Mouse (Mus musculus) left cerebral cortex, postnatal 14 days (tissue): ENCODE measurements around the gene Ctf1. TPM values are rescaled to one million over a fixed set of nuclear protein-coding genes. Genes with fewer than 3 reads are reported as not detected.
A peak's percentile ranks its signal among the peaks of the same experiment; 100 is the strongest.
"Not testable (repeated sequence)": the region's sequence is repeated elsewhere in the genome, so short reads cannot be mapped to it uniquely, and the experiment has no call there.

Experiments used
- DNase-seq, 2 experiments: peaks; one replicate each; pipeline ENCODE4 v3.0.0; 2021 to 2022; ENCODE audit warnings: low spot score in 2 of 2, mixed read lengths in 1 of 2
- intact Hi-C: fragments of 180-260 bp; cut with DNase I; formaldehyde crosslinking; loops from one replicate; pipeline ENCODE4 v1.15.1; 2025
- total RNA-seq, 2 experiments: library from RNA; stranded (reverse); gene quantifications; 2 replicates each; pipeline ENCODE4 v1.2.3; 2021

Gene Ctf1
- total RNA-seq, 2 experiments from 2014 or later: 2.3 to 2.7 TPM

- intact Hi-C loops: no loop called here
These were observed 6.7 kb downstream of the Ctf1 start for GRCm38 (mm10) chr7:127719258-127719657.

GRCm38 (mm10) chr7:127725490-127725889 is 13.0 kb downstream of the Ctf1 start:
- intact Hi-C loops: no loop called here
- DNase-seq: no peak

More at GRCm38 (mm10) chr7:127719258-127719657, 6.7 kb downstream of the Ctf1 start:
- DNase-seq: no peak

- DNase-seq: no peak
- intact Hi-C loops: no loop called here
These were observed 13.4 kb downstream of the Ctf1 start for GRCm38 (mm10) chr7:127725924-127726323.

GRCm38 (mm10) chr7:127727898-127728297 is 15.4 kb downstream of the Ctf1 start:
- DNase-seq: no peak
- intact Hi-C loops: no loop called here

GRCm38 (mm10) chr7:127730170-127730569 is 17.6 kb downstream of the Ctf1 start:
- intact Hi-C loops: no loop called here
- DNase-seq: no peak

DNA sequence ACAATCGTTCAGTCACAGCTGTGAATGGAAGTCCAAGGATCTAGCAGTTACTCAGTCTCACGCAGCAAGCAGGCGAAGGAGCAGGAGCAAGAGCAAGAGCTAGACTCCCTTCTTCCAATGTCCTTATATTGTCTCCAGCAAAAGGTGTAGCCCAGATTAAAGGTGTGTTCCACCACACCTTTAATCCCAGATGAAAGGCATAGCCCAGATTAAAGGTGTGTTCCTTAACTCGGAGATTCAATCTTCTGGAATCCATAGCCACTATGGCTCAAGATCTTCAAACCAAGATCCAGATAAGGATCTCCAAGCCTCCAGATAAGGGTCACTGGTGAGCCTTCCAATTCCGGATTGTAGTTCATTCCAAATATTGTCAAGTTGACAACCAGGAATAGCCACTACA is 19.5 kb downstream of the Ctf1 start, which contains the start of gene Ctf2:
Gene Ctf2 (minus strand): TSS at position 101 of the 400 bp plus-strand sequence.
- DNase-seq, intact Hi-C loops: not testable (repeated sequence)

GRCm38 (mm10) chr7:127744366-127745045 is 32.0 kb downstream of the Ctf1 start, which contains the start of gene Fbxl19:
Gene Fbxl19, plus strand, starts transcription at chr7:127744543.
- intact Hi-C loops: loop anchor here (5.0 kb wide), 2 partner anchors 67 to 87 kb away; no protein-coding TSS in a partner anchor
- peak; percentile 78 to 81 for DNase-seq

GRCm38 (mm10) chr7:127745251-127745651 is 32.7 kb downstream of the Ctf1 start:
- peak; percentile 94 to 99 for DNase-seq
- intact Hi-C loops: no loop called here

DNA sequence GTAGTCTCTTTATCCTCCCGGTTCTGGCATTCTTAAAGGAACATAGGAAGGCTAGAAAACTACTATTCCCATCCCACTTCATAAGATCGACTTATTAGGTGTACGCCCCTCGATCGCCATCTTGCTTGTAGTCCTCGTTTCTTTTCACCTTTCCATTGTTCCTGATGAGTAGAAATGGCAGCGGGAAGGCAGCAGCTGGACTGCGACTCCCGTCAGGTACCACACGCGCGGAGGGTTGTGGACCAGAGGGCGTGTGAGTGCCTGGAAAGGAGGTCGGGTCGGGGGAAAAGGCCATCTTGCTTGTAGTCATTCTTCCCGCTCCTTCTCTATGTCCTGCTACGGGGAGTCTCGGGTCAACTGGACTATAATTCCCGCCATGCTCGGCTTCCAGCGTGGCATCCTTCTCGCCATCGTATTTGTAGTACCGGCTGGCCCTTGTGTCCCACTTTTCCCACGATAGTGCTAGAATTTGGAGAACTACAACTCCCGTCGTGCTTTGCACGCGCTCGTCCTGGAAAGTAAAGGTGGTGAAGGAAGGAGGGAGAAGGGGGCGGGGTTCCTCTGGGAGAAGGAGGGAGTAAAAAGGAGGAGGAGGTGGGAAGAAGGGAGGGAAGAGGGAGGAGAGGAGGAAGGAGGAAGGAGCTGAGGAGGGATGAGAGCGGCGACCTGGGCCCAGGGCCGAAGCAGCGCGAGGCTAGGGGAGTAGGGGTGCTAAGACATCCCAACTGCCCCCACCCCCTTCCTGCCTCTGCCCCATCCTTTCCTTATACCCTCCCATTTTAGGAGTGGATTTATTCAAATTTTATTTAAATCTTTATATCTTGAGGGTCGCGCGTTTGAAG is 33.3 kb downstream of the Ctf1 start:
- intact Hi-C loops: no loop called here
- DNase-seq: peak; percentile 97 to 99

GRCm38 (mm10) chr7:127746494-127747491 is 34.3 kb downstream of the Ctf1 start:
- intact Hi-C loops: no loop called here
- no peak for DNase-seq

- intact Hi-C loops: no loop called here
- no peak for DNase-seq
These were observed 35.2 kb downstream of the Ctf1 start for GRCm38 (mm10) chr7:127747559-127748234.

GRCm38 (mm10) chr7:127748235-127748560 is 35.7 kb downstream of the Ctf1 start:
- intact Hi-C loops: no loop called here
- DNase-seq: no peak

- intact Hi-C loops: no loop called here
- peak; percentile 69 to 81 for DNase-seq
These were observed 37.9 kb downstream of the Ctf1 start for GRCm38 (mm10) chr7:127750131-127751127.

- DNase-seq: no peak
These were observed 39.1 kb downstream of the Ctf1 start for GRCm38 (mm10) chr7:127751619-127752018.

DNA sequence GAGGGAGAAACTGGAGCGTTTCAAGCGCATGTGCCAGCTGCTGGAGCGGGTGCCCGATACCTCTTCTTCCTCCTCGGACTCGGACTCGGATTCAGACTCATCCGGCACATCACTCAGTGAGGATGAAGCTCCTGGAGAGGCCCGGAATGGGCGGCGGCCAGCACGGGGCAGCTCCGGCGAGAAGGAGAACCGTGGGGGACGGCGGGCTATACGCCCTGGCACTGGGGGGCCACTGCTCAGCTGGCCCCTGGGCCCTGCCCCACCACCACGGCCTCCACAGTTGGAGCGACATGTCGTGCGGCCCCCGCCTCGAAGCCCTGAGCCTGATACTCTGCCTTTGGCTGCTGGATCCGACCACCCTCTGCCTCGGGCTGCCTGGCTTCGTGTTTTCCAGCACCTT is 39.5 kb downstream of the Ctf1 start:
- no peak for DNase-seq
- intact Hi-C loops: no loop called here

More at GRCm38 (mm10) chr7:127751619-127752018, 39.1 kb downstream of the Ctf1 start:
- intact Hi-C loops: no loop called here

- intact Hi-C loops: no loop called here
- no peak for DNase-seq
These were observed 40.6 kb downstream of the Ctf1 start for GRCm38 (mm10) chr7:127753158-127753557.

DNA sequence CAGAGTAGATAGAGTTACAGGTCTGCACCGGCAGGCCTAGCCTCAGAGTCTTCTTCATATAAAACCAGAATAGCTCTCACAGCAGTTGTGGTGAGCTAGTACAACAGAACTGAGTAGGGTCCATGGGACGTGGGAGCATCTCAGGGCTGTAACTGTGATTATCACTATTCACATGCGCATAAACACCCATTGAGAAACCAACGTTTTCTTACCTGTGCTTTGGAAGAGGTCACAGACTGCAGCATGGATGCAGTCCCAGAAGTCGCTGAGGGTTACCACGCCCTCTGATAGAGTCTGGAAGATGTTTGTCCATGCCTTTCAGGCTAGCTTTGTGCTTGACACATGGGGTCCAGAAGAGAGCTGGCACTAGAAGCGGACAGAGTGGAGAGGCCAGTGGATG is 41.2 kb downstream of the Ctf1 start:
- no peak for DNase-seq
- intact Hi-C loops: no loop called here

- DNase-seq: no peak
- intact Hi-C loops: loop anchor here (5.0 kb wide), 1 partner anchor 87 kb away; no protein-coding TSS in a partner anchor
These were observed 47.2 kb downstream of the Ctf1 start for GRCm38 (mm10) chr7:127759716-127760115.
